Mouse (Mus musculus) lung, adult 2 months (tissue): ENCODE measurements around the gene Tmem174.

Experiments
- CTCF ChIP-seq: fragments of 200-500 bp; IDR thresholded peaks from 2 replicates; pipeline ENCODE4 v1.5.1; 2011; ENCODE audit warnings: mild to moderate bottlenecking, low read length, control low read depth; ENCODE audit not compliant: insufficient read depth
- POLR2A ChIP-seq: fragments of 200-500 bp; IDR thresholded peaks from 2 replicates; pipeline ENCODE4 v1.6.1; 2011; ENCODE audit warnings: low read depth, mild to moderate bottlenecking, control low read depth, low read length, borderline replicate concordance; ENCODE audit errors: extremely low read depth

GRCm38 (mm10) chr13:98588480-98588879 is 48.7 kb downstream of the Tmem174 start:
- TF ChIP-seq POLR2A (no peak), CTCF (no peak)
